ENCODE assay signal across 26 mouse cellular contexts in genomic region chr7:67082751-67083150, GRCm38 (mm10).
"Had no signal": no experiment of that assay in that cellular context is flagged by ENCODE, and none has a peak within 500 bp of the region (broad histone marks: within the 10 kb centered on the region; RNA-seq: fewer than 3 reads in every experiment).

No protein-coding gene starts in this region.

- H3K9me3 ChIP-seq: embryonic facial prominence, embryonic 10.5 days; embryonic facial prominence, embryonic 13.5 days; embryonic facial prominence, embryonic 15.5 days; forebrain, embryonic 10.5 days; forebrain, embryonic 12.5 days; forebrain, embryonic 13.5 days; forebrain, embryonic 15.5 days had no signal

- H3K36me3 ChIP-seq: embryonic facial prominence, embryonic 10.5 days; forebrain, embryonic 10.5 days; forebrain, embryonic 12.5 days; forebrain, embryonic 15.5 days had no signal

- H3K4me1 ChIP-seq: embryonic facial prominence, embryonic 10.5 days; embryonic facial prominence, embryonic 12.5 days; embryonic facial prominence, embryonic 15.5 days; forebrain, embryonic 12.5 days; forebrain, embryonic 13.5 days; forebrain, embryonic 15.5 days had no signal

- H3K27ac ChIP-seq: embryonic facial prominence, embryonic 10.5 days; embryonic facial prominence, embryonic 12.5 days; embryonic facial prominence, embryonic 13.5 days; embryonic facial prominence, embryonic 15.5 days; forebrain, embryonic 10.5 days; forebrain, embryonic 12.5 days; forebrain, embryonic 13.5 days; forebrain, embryonic 15.5 days; gastrocnemius, adult 2 months; heart, adult 2 months had no signal

- H3K4me3 ChIP-seq: embryonic facial prominence, embryonic 10.5 days; embryonic facial prominence, embryonic 12.5 days; embryonic facial prominence, embryonic 13.5 days; embryonic facial prominence, embryonic 15.5 days; erythroblast, embryonic 14.5 days; forebrain, embryonic 10.5 days; forebrain, embryonic 12.5 days; forebrain, embryonic 13.5 days; forebrain, embryonic 15.5 days; gastrocnemius, adult 2 months; heart, adult 2 months had no signal

- DNase-seq: cerebellum, adult 2 months; cerebellum, adult 8-10 months; cerebellum, adult 9-10 months; cerebellum, adult 9-11 months; cerebellum, postnatal 10 days; cerebellum, postnatal 14 days; cerebellum, postnatal 25 days; cerebellum, postnatal 36 days; embryo, embryonic 11 days; forebrain, postnatal 0 days; gastrocnemius, adult 2 months; gastrocnemius, postnatal 10 days; gastrocnemius, postnatal 14 days; gastrocnemius, postnatal 25 days; gastrocnemius, postnatal 36 days; heart, adult 18-20 months; heart, adult 2 months had no signal

- H3K27me3 ChIP-seq: embryonic facial prominence, embryonic 12.5 days; embryonic facial prominence, embryonic 13.5 days; embryonic facial prominence, embryonic 15.5 days; forebrain, embryonic 12.5 days; forebrain, embryonic 13.5 days; forebrain, embryonic 15.5 days had no signal
